16 mouse cellular contexts compared by ENCODE assay signal in genomic region chr3:38543816-38544215, GRCm38 (mm10).
"Had no signal": no experiment of that assay in that cellular context is flagged by ENCODE, and none has a peak within 500 bp of the region (broad histone marks: within the 10 kb centered on the region; RNA-seq: fewer than 3 reads in every experiment).

No protein-coding gene starts in this region.

- H3K9me3 ChIP-seq: neural tube, embryonic 13.5 days; neural tube, embryonic 15.5 days; stomach, embryonic 15.5 days had no signal

- H3K27me3 ChIP-seq: neural tube, embryonic 13.5 days; neural tube, embryonic 15.5 days; stomach, embryonic 15.5 days had no signal

- H3K4me2 ChIP-seq: neural tube, embryonic 13.5 days; neural tube, embryonic 15.5 days; stomach, embryonic 15.5 days had no signal

- H3K36me3 ChIP-seq: neural tube, embryonic 13.5 days; neural tube, embryonic 15.5 days; stomach, embryonic 15.5 days had no signal

- H3K4me1 ChIP-seq: neural tube, embryonic 13.5 days; neural tube, embryonic 15.5 days; stomach, embryonic 15.5 days had no signal

- H3K9ac ChIP-seq: neural tube, embryonic 13.5 days; neural tube, embryonic 15.5 days; stomach, embryonic 15.5 days had no signal

- H3K27ac ChIP-seq: neural tube, embryonic 13.5 days; neural tube, embryonic 15.5 days; stomach, embryonic 15.5 days; stomach, postnatal 0 days had no signal

- DNase-seq: retina, postnatal 1 day; right cerebral cortex, adult 18-20 months; right cerebral cortex, postnatal 14 days; right cerebral cortex, postnatal 25 days; right cerebral cortex, postnatal 4 days; spleen, adult 18-20 months; thymus, adult 18-20 months; thymus, adult 2 months; thymus, postnatal 14 days; thymus, postnatal 25 days; thymus, postnatal 36 days; thymus, postnatal 4 days had no signal

- H3K4me3 ChIP-seq: neural tube, embryonic 13.5 days; neural tube, embryonic 15.5 days; stomach, embryonic 15.5 days had no signal
